Mouse (Mus musculus): Measurements from ENCODE around the gene Fuca1.

- TF ChIP-seq GATA1 (IDR thresholded peaks at IDR 0.05; ENCODE audit: borderline replicate concordance, low read length), result no peak
- no peak for TF ChIP-seq FLI1 (IDR thresholded peaks at IDR 0.05; ENCODE audit: low read length)
These were observed 36.0 kb upstream of the Fuca1 start for GRCm38 (mm10) chr4:135884531-135884930.

Measured in megakaryocyte, embryonic 14.5 days (primary cell).